11 mouse cellular contexts compared by ENCODE assay signal in the genomic region with DNA sequence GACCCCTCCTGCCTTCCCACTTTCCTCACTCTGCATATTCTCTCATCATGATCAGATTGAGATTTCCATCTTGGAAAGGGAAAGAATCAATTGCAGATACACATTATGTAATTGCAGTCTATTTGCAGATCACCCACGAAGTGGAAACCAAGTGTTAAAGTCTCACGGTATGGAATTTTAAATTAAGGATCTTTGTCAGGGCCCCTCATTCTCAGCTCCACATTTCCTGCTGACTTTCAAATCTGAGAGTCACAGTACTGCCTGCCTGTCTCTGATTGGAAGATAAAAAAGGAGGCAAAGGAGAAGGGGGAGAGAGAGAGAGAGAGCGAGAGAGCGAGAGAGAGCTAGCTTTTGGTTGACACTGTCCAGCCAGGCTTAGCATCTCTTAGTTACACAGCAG.
"Had no signal": no experiment of that assay in that cellular context is flagged by ENCODE, and none has a peak within 500 bp of the region (broad histone marks: within the 10 kb centered on the region; RNA-seq: fewer than 3 reads in every experiment).

No protein-coding gene starts in this region.

- DNase-seq: retina, postnatal 1 day; right cerebral cortex, adult 18-20 months; right cerebral cortex, postnatal 14 days; right cerebral cortex, postnatal 25 days; right cerebral cortex, postnatal 4 days; spleen, adult 18-20 months; thymus, adult 18-20 months; thymus, adult 2 months; thymus, postnatal 25 days; thymus, postnatal 36 days; thymus, postnatal 4 days had no signal
